In the genomic region with DNA sequence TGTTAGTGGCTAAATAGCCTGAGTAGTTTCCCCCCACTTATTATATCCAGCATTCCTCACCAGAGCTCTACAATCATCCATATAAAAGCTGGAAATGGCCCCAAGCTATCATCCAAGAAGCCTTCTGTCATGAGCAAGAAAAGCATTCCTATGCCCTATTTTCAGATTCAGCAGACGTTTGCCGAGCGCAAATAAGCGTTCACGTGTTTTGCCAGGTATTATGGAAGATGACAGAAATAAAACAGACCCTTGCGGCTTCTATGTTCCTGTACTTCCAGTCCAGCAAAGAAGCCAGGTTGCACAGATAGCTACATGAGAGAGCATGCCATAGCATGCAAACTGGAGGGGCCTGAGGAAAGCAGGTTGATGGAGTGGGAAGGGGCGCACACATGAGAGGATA, we compare ENCODE assay signal across 29 mouse cellular contexts. TPM values are rescaled to one million over a fixed set of nuclear protein-coding genes. Genes with fewer than 3 reads are reported as not detected.
DNase-seq lines count a peak whose midpoint lies in the region; ATAC-seq lines count a peak whose summit lies in the region.
"Had no signal": no experiment of that assay in that cellular context is flagged by ENCODE, and none has a peak within 500 bp of the region (broad histone marks: within the 10 kb centered on the region; RNA-seq: fewer than 3 reads in every experiment).

No protein-coding gene starts in this region.

- no peaks in the 10 kb centered on the region for H3K27me3 ChIP-seq in embryonic facial prominence, embryonic 13.5 days
- no peaks in the 10 kb centered on the region for H3K27me3 ChIP-seq in embryonic facial prominence, embryonic 10.5 days (replicated peaks; ENCODE audit: low read depth, poor library complexity, severe bottlenecking)
- H3K27me3 ChIP-seq in megakaryocyte, embryonic 14.5 days (replicated peaks) = no peaks in the 10 kb centered on the region
- H3K27me3 ChIP-seq: CH12.LX; embryonic facial prominence, embryonic 15.5 days; forebrain, embryonic 13.5 days; heart, embryonic 13.5 days; hindbrain, embryonic 15.5 days; kidney, embryonic 15.5 days; midbrain, embryonic 15.5 days had no signal

- no peaks in the 10 kb centered on the region for H3K36me3 ChIP-seq in embryonic facial prominence, embryonic 13.5 days
- H3K36me3 ChIP-seq in embryonic facial prominence, embryonic 10.5 days (replicated peaks) = no peaks in the 10 kb centered on the region
- H3K36me3 ChIP-seq in megakaryocyte, embryonic 14.5 days (replicated peaks; ENCODE audit: low read length) = no peaks in the 10 kb centered on the region
- H3K36me3 ChIP-seq: embryonic facial prominence, embryonic 15.5 days; heart, embryonic 13.5 days; hindbrain, embryonic 10.5 days; hindbrain, embryonic 15.5 days; kidney, embryonic 15.5 days; midbrain, embryonic 15.5 days had no signal

- DNase-seq in embryonic facial prominence, embryonic 10.5 days (ENCODE audit: low spot score) = no peak
- peak; percentile 40 to 43 for DNase-seq in left cerebral cortex, postnatal 36 days (ENCODE audit: low spot score in 2 of 2)
- DNase-seq in left cerebral cortex, adult 11 months (ENCODE audit: low spot score) = no peak
- peak; percentile 48 for DNase-seq in brain, adult 2 months (ENCODE audit: low read depth, low spot score)
- DNase-seq: adrenal gland, adult 8-10 months; cerebellum, adult 11-12 months; cerebellum, adult 9-11 months; embryo, embryonic 11 days; gastrocnemius, postnatal 10 days; heart, postnatal 10 days; kidney, adult 18-20 months; kidney, postnatal 25 days; lung, postnatal 36 days; spleen, adult 18-20 months; thymus, postnatal 14 days had no signal

- peak overlapping the region; percentile 35; the same call in 1 of the 2 replicates for H3K27ac ChIP-seq in embryonic facial prominence, embryonic 13.5 days
- H3K27ac ChIP-seq in embryonic facial prominence, embryonic 10.5 days (replicated peaks) = no peak overlapping the region
- H3K27ac ChIP-seq: embryonic facial prominence, embryonic 15.5 days; forebrain, embryonic 13.5 days; heart, embryonic 13.5 days; hindbrain, embryonic 10.5 days; hindbrain, embryonic 15.5 days; kidney, embryonic 15.5 days; midbrain, embryonic 15.5 days had no signal

- H3K4me3 ChIP-seq in embryonic facial prominence, embryonic 13.5 days = no peak overlapping the region
- H3K4me3 ChIP-seq in embryonic facial prominence, embryonic 10.5 days = no peak overlapping the region
- H3K4me3 ChIP-seq in megakaryocyte, embryonic 14.5 days (replicated peaks) = peak overlapping the region; percentile 42
- H3K4me3 ChIP-seq: embryonic facial prominence, embryonic 15.5 days; forebrain, embryonic 13.5 days; heart, embryonic 13.5 days; hindbrain, embryonic 10.5 days; hindbrain, embryonic 15.5 days; kidney, embryonic 15.5 days; midbrain, embryonic 15.5 days had no signal

- no peak overlapping the region for H3K9ac ChIP-seq in embryonic facial prominence, embryonic 13.5 days
- H3K9ac ChIP-seq: embryonic facial prominence, embryonic 15.5 days; forebrain, embryonic 13.5 days; heart, embryonic 13.5 days; hindbrain, embryonic 15.5 days; kidney, embryonic 15.5 days; liver, embryonic 14.5 days; midbrain, embryonic 15.5 days had no signal

- 56% methylated on average over 7 of the region's 7 CpGs for WGBS in embryonic facial prominence, embryonic 13.5 days
- WGBS in embryonic facial prominence, embryonic 10.5 days = 91% methylated on average over 7 of the region's 7 CpGs

- no peak overlapping the region for H3K4me2 ChIP-seq in embryonic facial prominence, embryonic 13.5 days
- H3K4me2 ChIP-seq: embryonic facial prominence, embryonic 15.5 days; forebrain, embryonic 13.5 days; heart, embryonic 13.5 days; hindbrain, embryonic 15.5 days; kidney, embryonic 15.5 days; midbrain, embryonic 15.5 days had no signal

- H3K9me3 ChIP-seq in embryonic facial prominence, embryonic 13.5 days = no peaks in the 10 kb centered on the region
- H3K9me3 ChIP-seq in embryonic facial prominence, embryonic 10.5 days = no peaks in the 10 kb centered on the region
- no peaks in the 10 kb centered on the region for H3K9me3 ChIP-seq in megakaryocyte, embryonic 14.5 days
- H3K9me3 ChIP-seq: embryonic facial prominence, embryonic 15.5 days; forebrain, embryonic 13.5 days; heart, embryonic 13.5 days; hindbrain, embryonic 10.5 days; hindbrain, embryonic 15.5 days; kidney, embryonic 15.5 days; midbrain, embryonic 15.5 days had no signal

- no peak for ATAC-seq in embryonic facial prominence, embryonic 13.5 days (ENCODE audit: insufficient number of reproducible peaks, insufficient read depth, low FRiP score, low TSS enrichment, low read depth)
- no peak for ATAC-seq in megakaryocyte, adult 5-6 weeks (ENCODE audit: poor library complexity, severe bottlenecking)
- no peak for ATAC-seq in cerebellum, adult (ENCODE audit: insufficient number of reproducible peaks, low FRiP score, low TSS enrichment)
- ATAC-seq: activated CD4-positive, CD25-positive, alpha-beta regulatory T cell, adult 4 months; forebrain, embryonic 13.5 days; midbrain, embryonic 15.5 days had no signal

- intact Hi-C loops in left cerebral cortex, postnatal 36 days (cut with DNase I) = loop anchor here (2.0 to 10.0 kb wide), 2 partner anchors 23 to 77 kb away; partner anchors contain the start of gene Dennd4a

- peaks cover 26% of the 10 kb centered on the region for H3K4me1 ChIP-seq in embryonic facial prominence, embryonic 13.5 days
- H3K4me1 ChIP-seq in embryonic facial prominence, embryonic 10.5 days = no peaks in the 10 kb centered on the region
- H3K4me1 ChIP-seq in megakaryocyte, embryonic 14.5 days = peaks cover 79% of the 10 kb centered on the region
- H3K4me1 ChIP-seq: hindbrain, embryonic 10.5 days; hindbrain, embryonic 15.5 days; kidney, embryonic 15.5 days; midbrain, embryonic 15.5 days had no signal

RNA-seq across cellular contexts. Expression of gene Dennd4a, which starts 23.1 kb away (rescaled TPM):
- 10.8 and 12.3 TPM in 2 replicates for polyA plus RNA-seq in embryonic facial prominence, embryonic 13.5 days (2015; fragmentation: Nextera tagmentation; extraction: Ambion mirVana)
- 8.6 TPM in 2 replicates for polyA plus RNA-seq in embryonic facial prominence, embryonic 10.5 days (2016; fragmentation: Nextera tagmentation; extraction: Ambion mirVana)
- 10 to 100 TPM; 58.2 to 62.8 TPM for total RNA-seq in left cerebral cortex, postnatal 36 days (2021)
- 2.2 and 3.2 TPM in 2 replicates for polyA plus RNA-seq in megakaryocyte, embryonic 14.5 days (2012; ENCODE audit: insufficient read depth, low replicate concordance)
- 48.2 and 50.2 TPM in 2 replicates for total RNA-seq in megakaryocyte, adult 5-6 weeks (2015)
- 33.3 and 47.0 TPM in 2 replicates for total RNA-seq in megakaryocyte, adult 5-6 weeks (2017)

RNA-seq across cellular contexts. Expression of gene Rab11a, which starts 50.5 kb away (rescaled TPM):
- 293 and 330 TPM in 2 replicates for polyA plus RNA-seq in embryonic facial prominence, embryonic 13.5 days (2015; fragmentation: Nextera tagmentation; extraction: Ambion mirVana)
- polyA plus RNA-seq in embryonic facial prominence, embryonic 10.5 days (2016; fragmentation: Nextera tagmentation; extraction: Ambion mirVana) = 247 and 254 TPM in 2 replicates
- total RNA-seq in left cerebral cortex, postnatal 36 days (2021) = 100 to 1,000 TPM; 216 to 234 TPM
- polyA plus RNA-seq in megakaryocyte, embryonic 14.5 days (2012; ENCODE audit: insufficient read depth, low replicate concordance) = 693 and 793 TPM in 2 replicates
- total RNA-seq in megakaryocyte, adult 5-6 weeks (2015) = 249 and 281 TPM in 2 replicates
- total RNA-seq in megakaryocyte, adult 5-6 weeks (2017) = 144 and 161 TPM in 2 replicates

Comparison
In these comparisons a context has a peak if more than half of its experiments do, and no peak if none do; other contexts are left out.
1. DNase-seq: peak in left cerebral cortex, postnatal 36 days (2 of 2) and brain, adult 2 months (single experiment); none in embryonic facial prominence, embryonic 10.5 days (single experiment) and left cerebral cortex, adult 11 months (single experiment).